Mouse (Mus musculus): ENCODE measurements around the gene Lyst. TPM values are rescaled to one million over a fixed set of nuclear protein-coding genes. Genes with fewer than 3 reads are reported as not detected.
"Not testable (repeated sequence)": the region's sequence is repeated elsewhere in the genome, so short reads cannot be mapped to it uniquely, and the experiment has no call there.

Lyst gene
- polyA plus RNA-seq, 1 experiment from 2014 or later = 2.5 TPM

DNA sequence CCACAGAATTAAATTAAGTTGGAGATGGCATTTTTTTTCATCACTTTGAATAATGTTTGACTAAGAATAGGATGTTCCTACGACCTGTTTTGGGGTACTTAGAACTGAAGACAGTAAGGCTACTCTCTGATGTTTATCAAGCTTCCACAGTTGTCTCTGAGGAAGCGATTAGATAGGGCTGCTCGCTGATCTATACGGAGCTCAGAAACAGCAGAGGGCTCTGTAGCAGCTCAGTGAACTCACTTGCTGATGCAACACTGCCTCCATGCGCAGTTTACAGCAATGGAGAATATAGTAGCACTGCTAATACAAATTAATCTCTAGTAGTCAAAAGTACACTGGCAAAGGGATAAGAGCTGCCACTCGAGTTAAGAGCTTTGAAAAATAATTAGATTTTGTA is 91.4 kb downstream of the Lyst start:
- no peaks in the 10 kb centered on the region for H3K4me1 ChIP-seq (ENCODE audit: control insufficient read depth, insufficient read depth, low read length)
- no peak overlapping the region for H3K9ac ChIP-seq (ENCODE audit: low read length)
- WGBS = 66% methylated on average over 6 of the region's 6 CpGs
- H3K4me3 ChIP-seq (ENCODE audit: low read depth, low read length) = no peak overlapping the region
- H3K36me3 ChIP-seq (ENCODE audit: control insufficient read depth, insufficient read depth, low read length) = no peaks in the 10 kb centered on the region
- H3K4me2 ChIP-seq = no peak overlapping the region
- H3K27me3 ChIP-seq (ENCODE audit: control insufficient read depth, insufficient read depth, low read length) = no peaks in the 10 kb centered on the region
- no peaks in the 10 kb centered on the region for H3K9me3 ChIP-seq (ENCODE audit: control insufficient read depth, low read length)
- ATAC-seq (ENCODE audit: low FRiP score) (no peak), DNase-seq (ENCODE audit: low spot score, missing footprints) (no peak)
- H3K27ac ChIP-seq (ENCODE audit: low read depth, low read length) = no peak overlapping the region

- no peak for DNase-seq (ENCODE audit: low spot score, missing footprints)
- no peak for ATAC-seq (ENCODE audit: low FRiP score)
- 85% methylated on average over 5 of the region's 5 CpGs for WGBS
- H3K27ac ChIP-seq (ENCODE audit: low read depth, low read length) = no peak overlapping the region
- no peaks in the 10 kb centered on the region for H3K9me3 ChIP-seq (ENCODE audit: control insufficient read depth, low read length)
- no peak overlapping the region for H3K4me2 ChIP-seq
- no peaks in the 10 kb centered on the region for H3K4me1 ChIP-seq (ENCODE audit: control insufficient read depth, insufficient read depth, low read length)
- H3K4me3 ChIP-seq (ENCODE audit: low read depth, low read length) = no peak overlapping the region
- H3K27me3 ChIP-seq (ENCODE audit: control insufficient read depth, insufficient read depth, low read length) = no peaks in the 10 kb centered on the region
- H3K9ac ChIP-seq (ENCODE audit: low read length) = no peak overlapping the region
- H3K36me3 ChIP-seq (ENCODE audit: control insufficient read depth, insufficient read depth, low read length) = no peaks in the 10 kb centered on the region
Observed at GRCm38 (mm10) chr13:13703476-13703875, 113.3 kb downstream of the Lyst start.

DNA sequence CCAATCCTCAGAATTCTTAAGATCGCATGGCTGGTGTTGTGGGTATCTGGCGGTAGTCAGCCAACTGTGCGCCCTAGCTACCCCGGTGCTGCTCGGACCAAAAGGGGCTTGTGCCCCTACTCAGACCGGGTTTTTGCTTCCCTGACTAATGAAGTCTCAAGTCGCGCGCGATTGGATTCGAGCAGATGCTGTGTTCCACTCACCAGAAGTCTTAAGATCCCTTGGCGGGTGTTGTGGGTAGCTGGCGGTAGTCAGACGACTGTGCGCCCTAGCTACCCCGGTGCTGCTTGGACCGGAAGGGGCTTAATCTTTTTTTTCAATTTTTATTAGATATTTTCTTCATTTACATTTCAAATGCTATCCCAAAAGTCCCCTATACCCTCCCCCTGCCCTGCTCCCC is 131.2 kb downstream of the Lyst start:
- not testable (repeated sequence) for H3K36me3 ChIP-seq (ENCODE audit: control insufficient read depth, insufficient read depth, low read length); H3K9ac ChIP-seq (ENCODE audit: low read length); H3K4me3 ChIP-seq (ENCODE audit: low read depth, low read length); H3K27me3 ChIP-seq (ENCODE audit: control insufficient read depth, insufficient read depth, low read length); H3K4me1 ChIP-seq (ENCODE audit: control insufficient read depth, insufficient read depth, low read length); H3K4me2 ChIP-seq; H3K9me3 ChIP-seq (ENCODE audit: control insufficient read depth, low read length); ATAC-seq (ENCODE audit: low FRiP score); DNase-seq (ENCODE audit: low spot score, missing footprints); H3K27ac ChIP-seq (ENCODE audit: low read depth, low read length)
- WGBS = 92% methylated on average over 17 of the region's 17 CpGs

GRCm38 (mm10) chr13:13723293-13723692 is 133.1 kb downstream of the Lyst start:
- Histone ChIP-seq H3K4me1 (ENCODE audit: control insufficient read depth, insufficient read depth, low read length) (no peaks in the 10 kb centered on the region), H3K27me3 (ENCODE audit: control insufficient read depth, insufficient read depth, low read length) (no peaks in the 10 kb centered on the region), H3K36me3 (ENCODE audit: control insufficient read depth, insufficient read depth, low read length) (no peaks in the 10 kb centered on the region), H3K27ac (ENCODE audit: low read depth, low read length) (no peak overlapping the region), H3K4me2 (no peak overlapping the region), H3K4me3 (ENCODE audit: low read depth, low read length) (no peak overlapping the region), H3K9ac (ENCODE audit: low read length) (no peak overlapping the region), H3K9me3 (ENCODE audit: control insufficient read depth, low read length) (no peaks in the 10 kb centered on the region)
- no peak for DNase-seq (ENCODE audit: low spot score, missing footprints)
- 78% methylated on average over 3 of the region's 3 CpGs for WGBS
- ATAC-seq (ENCODE audit: low FRiP score) = no peak

DNA sequence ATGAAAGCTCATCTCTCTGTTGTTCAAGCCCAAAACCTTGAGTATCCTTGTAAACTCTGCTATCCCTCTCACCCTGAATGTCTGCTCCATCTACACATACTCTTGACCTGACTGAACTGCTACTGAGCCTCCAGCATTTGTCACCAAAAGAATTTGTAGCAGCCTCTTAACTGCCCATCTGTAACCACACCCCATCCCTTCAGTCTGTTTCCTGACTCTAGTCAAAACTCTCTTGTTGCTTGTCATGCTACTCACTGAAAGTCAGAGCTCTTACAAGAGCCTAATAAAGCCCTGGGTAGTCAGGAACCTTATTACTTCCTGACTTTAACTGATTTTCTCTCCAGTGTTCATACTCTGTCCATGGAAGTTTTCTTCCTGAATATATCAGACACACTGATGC is 133.6 kb downstream of the Lyst start:
- no peaks in the 10 kb centered on the region for H3K9me3 ChIP-seq (ENCODE audit: control insufficient read depth, low read length)
- H3K27ac ChIP-seq (ENCODE audit: low read depth, low read length) = no peak overlapping the region
- no peak overlapping the region for H3K9ac ChIP-seq (ENCODE audit: low read length)
- no peaks in the 10 kb centered on the region for H3K27me3 ChIP-seq (ENCODE audit: control insufficient read depth, insufficient read depth, low read length)
- no peaks in the 10 kb centered on the region for H3K4me1 ChIP-seq (ENCODE audit: control insufficient read depth, insufficient read depth, low read length)
- no peak overlapping the region for H3K4me2 ChIP-seq
- no peak overlapping the region for H3K4me3 ChIP-seq (ENCODE audit: low read depth, low read length)
- no peaks in the 10 kb centered on the region for H3K36me3 ChIP-seq (ENCODE audit: control insufficient read depth, insufficient read depth, low read length)
- DNase-seq (ENCODE audit: low spot score, missing footprints) (no peak), ATAC-seq (ENCODE audit: low FRiP score) (no peak)

- WGBS = 93% methylated on average over 4 of the region's 4 CpGs
- ATAC-seq (ENCODE audit: low FRiP score) (no peak), DNase-seq (ENCODE audit: low spot score, missing footprints) (no peak)
Observed at GRCm38 (mm10) chr13:13739232-13739631, 149.0 kb downstream of the Lyst start.

GRCm38 (mm10) chr13:13745911-13746310 is 155.7 kb downstream of the Lyst start:
- H3K9ac ChIP-seq (ENCODE audit: low read length) = no peak overlapping the region
- ATAC-seq (ENCODE audit: low FRiP score) (no peak), DNase-seq (ENCODE audit: low spot score, missing footprints) (no peak)

More at GRCm38 (mm10) chr13:13739232-13739631, 149.0 kb downstream of the Lyst start:
- no peaks in the 10 kb centered on the region for H3K4me1 ChIP-seq (ENCODE audit: control insufficient read depth, insufficient read depth, low read length)
- H3K4me3 ChIP-seq (ENCODE audit: low read depth, low read length) = no peak overlapping the region
- H3K36me3 ChIP-seq (ENCODE audit: control insufficient read depth, insufficient read depth, low read length) = no peaks in the 10 kb centered on the region
- H3K9me3 ChIP-seq (ENCODE audit: control insufficient read depth, low read length) = no peaks in the 10 kb centered on the region
- no peaks in the 10 kb centered on the region for H3K27me3 ChIP-seq (ENCODE audit: control insufficient read depth, insufficient read depth, low read length)
- H3K27ac ChIP-seq (ENCODE audit: low read depth, low read length) = no peak overlapping the region
- H3K9ac ChIP-seq (ENCODE audit: low read length) = no peak overlapping the region
- H3K4me2 ChIP-seq = no peak overlapping the region

DNA sequence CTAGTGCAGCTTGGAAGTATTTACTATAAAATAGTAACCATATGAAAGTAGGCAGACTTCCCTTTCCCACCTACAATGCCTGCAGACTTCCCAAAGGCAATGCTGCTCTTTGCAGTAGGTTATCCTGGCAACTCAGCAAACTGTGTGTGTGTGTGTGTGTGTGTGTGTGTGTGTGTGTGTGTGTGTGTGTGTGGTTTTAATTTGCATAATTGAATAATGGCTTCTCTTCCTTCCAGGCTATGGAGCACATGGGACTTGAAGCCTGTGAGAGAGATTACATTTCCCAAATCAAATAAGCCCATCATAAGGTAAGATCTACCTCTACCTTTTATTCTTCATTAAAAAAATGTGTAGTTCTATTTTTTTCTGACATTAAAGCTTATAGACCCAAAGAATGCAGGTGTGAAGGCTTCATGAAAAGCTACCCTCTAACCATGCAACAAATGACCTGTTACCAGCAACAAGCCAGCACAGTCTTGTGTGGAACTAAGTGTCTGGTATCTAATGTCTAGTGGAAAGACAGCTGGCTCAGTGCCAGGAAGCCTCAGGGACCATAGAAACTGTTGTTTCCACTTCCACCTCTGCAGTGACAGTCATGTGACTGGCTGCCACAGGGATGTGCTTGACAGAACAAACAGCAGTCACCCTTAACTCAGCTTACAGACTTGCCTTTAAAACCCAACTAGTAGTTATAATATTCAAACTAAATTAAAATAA is 185.7 kb downstream of the Lyst start:
- ATAC-seq (ENCODE audit: low FRiP score) (peak; percentile 48; the same call in 1 of the 2 replicates), DNase-seq (ENCODE audit: low spot score, missing footprints) (no peak)
- no peaks in the 10 kb centered on the region for H3K9me3 ChIP-seq (ENCODE audit: control insufficient read depth, low read length)
- H3K4me3 ChIP-seq (ENCODE audit: low read depth, low read length) = no peak overlapping the region
- H3K36me3 ChIP-seq (ENCODE audit: control insufficient read depth, insufficient read depth, low read length) = no peaks in the 10 kb centered on the region
- no peak overlapping the region for H3K9ac ChIP-seq (ENCODE audit: low read length)
- no peak overlapping the region for H3K4me2 ChIP-seq
- H3K4me1 ChIP-seq (ENCODE audit: control insufficient read depth, insufficient read depth, low read length) = no peaks in the 10 kb centered on the region
- H3K27ac ChIP-seq (ENCODE audit: low read depth, low read length) = no peak overlapping the region
- H3K27me3 ChIP-seq (ENCODE audit: control insufficient read depth, insufficient read depth, low read length) = no peaks in the 10 kb centered on the region

More at GRCm38 (mm10) chr13:13745911-13746310, 155.7 kb downstream of the Lyst start:
- WGBS = 93% methylated on average over 3 of the region's 3 CpGs
- H3K27me3 ChIP-seq (ENCODE audit: control insufficient read depth, insufficient read depth, low read length) = no peaks in the 10 kb centered on the region
- H3K9me3 ChIP-seq (ENCODE audit: control insufficient read depth, low read length) = no peaks in the 10 kb centered on the region
- H3K4me2 ChIP-seq = no peak overlapping the region
- no peak overlapping the region for H3K27ac ChIP-seq (ENCODE audit: low read depth, low read length)
- H3K4me3 ChIP-seq (ENCODE audit: low read depth, low read length) = no peak overlapping the region
- H3K36me3 ChIP-seq (ENCODE audit: control insufficient read depth, insufficient read depth, low read length) = no peaks in the 10 kb centered on the region
- no peaks in the 10 kb centered on the region for H3K4me1 ChIP-seq (ENCODE audit: control insufficient read depth, insufficient read depth, low read length)

DNA sequence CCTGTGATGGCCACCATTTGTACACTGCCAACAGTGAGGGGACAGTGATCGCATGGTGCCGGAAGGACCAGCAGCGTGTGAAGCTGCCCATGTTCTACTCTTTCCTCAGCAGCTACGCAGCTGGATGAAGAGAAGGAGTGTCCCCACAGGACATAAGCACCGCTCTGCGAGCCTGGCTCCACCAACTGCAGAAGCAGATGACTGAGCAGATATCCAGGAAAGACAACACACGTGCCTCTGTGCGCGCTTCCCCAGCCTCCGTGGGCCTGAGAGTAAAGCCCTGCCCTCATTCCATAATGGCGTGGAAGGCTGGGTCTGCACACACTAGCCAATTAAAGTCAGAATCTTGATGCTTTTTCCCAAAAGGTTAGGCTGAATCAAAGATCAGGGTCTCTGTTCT is 186.9 kb downstream of the Lyst start:
- Histone ChIP-seq H3K27ac (ENCODE audit: low read depth, low read length) (no peak overlapping the region), H3K9ac (ENCODE audit: low read length) (no peak overlapping the region), H3K9me3 (ENCODE audit: control insufficient read depth, low read length) (no peaks in the 10 kb centered on the region), H3K27me3 (ENCODE audit: control insufficient read depth, insufficient read depth, low read length) (no peaks in the 10 kb centered on the region; the same call in 1 of the 2 replicates), H3K4me2 (no peak overlapping the region), H3K36me3 (ENCODE audit: control insufficient read depth, insufficient read depth, low read length) (no peaks in the 10 kb centered on the region), H3K4me1 (ENCODE audit: control insufficient read depth, insufficient read depth, low read length) (no peaks in the 10 kb centered on the region), H3K4me3 (ENCODE audit: low read depth, low read length) (no peak overlapping the region)
- 93% methylated on average over 11 of the region's 11 CpGs for WGBS
- DNase-seq (ENCODE audit: low spot score, missing footprints) (no peak), ATAC-seq (ENCODE audit: low FRiP score) (no peak)

Measured in midbrain, embryonic 11.5 days (tissue).